Mouse (Mus musculus): ENCODE data around the gene Sgms2. TPM values are rescaled to one million over a fixed set of nuclear protein-coding genes. Genes with fewer than 3 reads are reported as not detected.

The Sgms2 gene
- polyA plus RNA-seq, 1 experiment from 2014 or later, result 4.1 TPM

GRCm38 (mm10) chr3:131521206-131521605 is 30.0 kb upstream of the Sgms2 start:
- no peaks in the 10 kb centered on the region for H3K27me3 ChIP-seq (replicated peaks; ENCODE audit: insufficient read depth, low read length)
- H3K27ac ChIP-seq (ENCODE audit: low read length), result no peak overlapping the region
- no peak for DNase-seq (ENCODE audit: low spot score)
- H3K4me1 ChIP-seq (ENCODE audit: insufficient read depth, low read depth, low read length), result no peaks in the 10 kb centered on the region
- no peak overlapping the region for H3K9ac ChIP-seq (replicated peaks; ENCODE audit: low read depth)
- no peak overlapping the region for H3K4me2 ChIP-seq (replicated peaks; ENCODE audit: low read depth, low read length)
- no peak overlapping the region for H3K4me3 ChIP-seq (ENCODE audit: low read depth, low read length)
- TF ChIP-seq CTCF (IDR thresholded peaks at IDR 0.05) (no peak), EP300 (IDR thresholded peaks at IDR 0.05) (no peak)
- H3K9me3 ChIP-seq (ENCODE audit: low read length), result no peaks in the 10 kb centered on the region
- ATAC-seq, result no peak
- H3K36me3 ChIP-seq (ENCODE audit: insufficient read depth, low read length), result no peaks in the 10 kb centered on the region
- WGBS, result 67% methylated on average over 4 of the region's 4 CpGs

- Histone ChIP-seq H3K36me3 (ENCODE audit: insufficient read depth, low read length) (no peaks in the 10 kb centered on the region), H3K27ac (ENCODE audit: low read length) (0 out of 2 replicates have a peak overlapping the region, but pooled peaks have one; percentile 14), H3K9me3 (ENCODE audit: low read length) (no peaks in the 10 kb centered on the region), H3K4me2 (replicated peaks; ENCODE audit: low read depth, low read length) (no peak overlapping the region), H3K4me1 (ENCODE audit: insufficient read depth, low read depth, low read length) (no peaks in the 10 kb centered on the region), H3K4me3 (ENCODE audit: low read depth, low read length) (no peak overlapping the region), H3K9ac (replicated peaks; ENCODE audit: low read depth) (no peak overlapping the region), H3K27me3 (replicated peaks; ENCODE audit: insufficient read depth, low read length) (no peaks in the 10 kb centered on the region)
- DNase-seq (ENCODE audit: low spot score) (peak; percentile 68), ATAC-seq (no peak)
- no peak for TF ChIP-seq CTCF (IDR thresholded peaks at IDR 0.05)
- no peak for TF ChIP-seq EP300 (IDR thresholded peaks at IDR 0.05)
- WGBS, result 37% methylated on average over 6 of the region's 6 CpGs
Measured at GRCm38 (mm10) chr3:131517756-131518155, 26.5 kb upstream of the Sgms2 start.

GRCm38 (mm10) chr3:131516332-131516999 is 25.3 kb upstream of the Sgms2 start:
- H3K4me2 ChIP-seq (replicated peaks; ENCODE audit: low read depth, low read length), result no peak overlapping the region
- no peak overlapping the region for H3K4me3 ChIP-seq (ENCODE audit: low read depth, low read length)
- TF ChIP-seq EP300 (IDR thresholded peaks at IDR 0.05), result no peak
- TF ChIP-seq CTCF (IDR thresholded peaks at IDR 0.05), result no peak
- WGBS, result 66% methylated on average over 7 of the region's 7 CpGs
- H3K36me3 ChIP-seq (ENCODE audit: insufficient read depth, low read length), result no peaks in the 10 kb centered on the region
- H3K27ac ChIP-seq (ENCODE audit: low read length), result no peak overlapping the region
- ATAC-seq (peak; percentile 88), DNase-seq (ENCODE audit: low spot score) (peak; percentile 63)
- H3K9ac ChIP-seq (replicated peaks; ENCODE audit: low read depth), result no peak overlapping the region
- H3K4me1 ChIP-seq (ENCODE audit: insufficient read depth, low read depth, low read length), result no peaks in the 10 kb centered on the region
- H3K9me3 ChIP-seq (ENCODE audit: low read length), result no peaks in the 10 kb centered on the region
- no peaks in the 10 kb centered on the region for H3K27me3 ChIP-seq (replicated peaks; ENCODE audit: insufficient read depth, low read length)

- Histone ChIP-seq H3K36me3 (ENCODE audit: insufficient read depth, low read length) (no peaks in the 10 kb centered on the region), H3K9me3 (ENCODE audit: low read length) (no peaks in the 10 kb centered on the region), H3K4me1 (ENCODE audit: insufficient read depth, low read depth, low read length) (no peaks in the 10 kb centered on the region), H3K4me3 (ENCODE audit: low read depth, low read length) (no peak overlapping the region), H3K4me2 (replicated peaks; ENCODE audit: low read depth, low read length) (no peak overlapping the region), H3K27ac (ENCODE audit: low read length) (no peak overlapping the region), H3K9ac (replicated peaks; ENCODE audit: low read depth) (no peak overlapping the region), H3K27me3 (replicated peaks; ENCODE audit: insufficient read depth, low read length) (no peaks in the 10 kb centered on the region)
- ATAC-seq (no peak), DNase-seq (ENCODE audit: low spot score) (no peak)
- TF ChIP-seq EP300 (IDR thresholded peaks at IDR 0.05) (no peak), CTCF (IDR thresholded peaks at IDR 0.05) (peak; percentile 44)
- WGBS, result 50% methylated on average over 8 of the region's 8 CpGs
Measured at GRCm38 (mm10) chr3:131511616-131512015, 20.4 kb upstream of the Sgms2 start.

GRCm38 (mm10) chr3:131508024-131508423 is 16.8 kb upstream of the Sgms2 start:
- DNase-seq (ENCODE audit: low spot score), result peak; percentile 37
- no peak for TF ChIP-seq CTCF (IDR thresholded peaks at IDR 0.05)
- no peak for TF ChIP-seq EP300 (IDR thresholded peaks at IDR 0.05)
- Histone ChIP-seq H3K4me1 (ENCODE audit: insufficient read depth, low read depth, low read length) (no peaks in the 10 kb centered on the region), H3K4me2 (replicated peaks; ENCODE audit: low read depth, low read length) (no peak overlapping the region), H3K9ac (replicated peaks; ENCODE audit: low read depth) (no peak overlapping the region), H3K27ac (ENCODE audit: low read length) (no peak overlapping the region), H3K27me3 (replicated peaks; ENCODE audit: insufficient read depth, low read length) (no peaks in the 10 kb centered on the region), H3K4me3 (ENCODE audit: low read depth, low read length) (no peak overlapping the region), H3K36me3 (ENCODE audit: insufficient read depth, low read length) (no peaks in the 10 kb centered on the region), H3K9me3 (ENCODE audit: low read length) (no peaks in the 10 kb centered on the region)
- ATAC-seq, result peak; percentile 62
- WGBS, result 18% methylated on average over 2 of the region's 2 CpGs

- no peak overlapping the region for H3K4me3 ChIP-seq (ENCODE audit: low read depth, low read length)
- no peak for ATAC-seq
- H3K27me3 ChIP-seq (replicated peaks; ENCODE audit: insufficient read depth, low read length), result no peaks in the 10 kb centered on the region
- H3K9me3 ChIP-seq (ENCODE audit: low read length), result no peaks in the 10 kb centered on the region
- H3K36me3 ChIP-seq (ENCODE audit: insufficient read depth, low read length), result no peaks in the 10 kb centered on the region
- H3K4me2 ChIP-seq (replicated peaks; ENCODE audit: low read depth, low read length), result no peak overlapping the region
- no peak overlapping the region for H3K9ac ChIP-seq (replicated peaks; ENCODE audit: low read depth)
- WGBS, result 67% methylated on average over 14 of the region's 14 CpGs
- no peak for DNase-seq (ENCODE audit: low spot score)
- TF ChIP-seq EP300 (IDR thresholded peaks at IDR 0.05) (no peak), CTCF (IDR thresholded peaks at IDR 0.05) (no peak)
- no peak overlapping the region for H3K27ac ChIP-seq (ENCODE audit: low read length)
- no peaks in the 10 kb centered on the region for H3K4me1 ChIP-seq (ENCODE audit: insufficient read depth, low read depth, low read length)
Measured at GRCm38 (mm10) chr3:131504595-131505223, 13.5 kb upstream of the Sgms2 start.

All from lung, postnatal 0 days (tissue).